Mouse (Mus musculus) kidney, adult 2 months (tissue): ENCODE results near the gene Pde4d.

Source experiments
- CTCF ChIP-seq: fragments of 200-500 bp; conservative IDR thresholded peaks from 2 replicates; pipeline ENCODE4 v1.5.1; 2011; ENCODE audit warnings: low read depth, mild to moderate bottlenecking, control low read depth, low read length, moderate library complexity, mixed read lengths; ENCODE audit not compliant: insufficient read depth, insufficient read length
- POLR2A ChIP-seq: fragments of 200-500 bp; IDR thresholded peaks from one replicate; pipeline ENCODE4 v1.6.1; 2011; ENCODE audit warnings: low read depth, low read length, control low read depth

DNA sequence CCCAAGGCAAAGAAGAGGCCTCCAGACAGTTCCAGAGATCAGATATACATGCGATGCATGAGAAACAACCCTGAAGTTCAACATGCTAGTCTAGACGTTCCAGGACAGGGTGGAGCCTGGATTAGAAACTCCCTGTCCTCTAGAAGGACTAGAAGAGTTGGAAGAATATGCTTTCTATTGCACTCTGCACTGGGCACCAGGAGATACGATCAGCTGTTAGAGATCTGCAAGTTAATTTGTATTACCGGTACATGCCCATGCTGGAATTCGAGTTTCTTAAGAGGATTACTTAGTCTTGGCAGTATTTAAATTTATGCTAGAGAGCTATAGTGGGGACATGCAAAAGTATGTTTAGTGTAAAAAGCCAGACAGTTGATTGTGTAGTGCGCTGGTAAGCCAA, 1377.6 kb downstream of the Pde4d start:
- no peak for TF ChIP-seq POLR2A
- no peak for TF ChIP-seq CTCF
